Mouse (Mus musculus): ENCODE measurements around the gene 2700081O15Rik.

The 2700081O15Rik gene

GRCm38 (mm10) chr19:7420841-7421601 is 3.6 kb downstream of the 2700081O15Rik start:
- peak; percentile 21 for DNase-seq (ENCODE audit: extremely low spot score, low spot score)

GRCm38 (mm10) chr19:7421602-7422591 is 4.5 kb downstream of the 2700081O15Rik start:
- peak; percentile 82 for DNase-seq (ENCODE audit: extremely low spot score, low spot score)

- no peak for DNase-seq (ENCODE audit: extremely low spot score, low spot score)
Measured at GRCm38 (mm10) chr19:7422656-7423027, 5.2 kb downstream of the 2700081O15Rik start.

GRCm38 (mm10) chr19:7423028-7423655 is 5.7 kb downstream of the 2700081O15Rik start:
- DNase-seq (ENCODE audit: extremely low spot score, low spot score): peak; percentile 68

GRCm38 (mm10) chr19:7423656-7424030 is 6.2 kb downstream of the 2700081O15Rik start:
- peak; percentile 36 for DNase-seq (ENCODE audit: extremely low spot score, low spot score)

- DNase-seq (ENCODE audit: extremely low spot score, low spot score): peak; percentile 23
Measured at GRCm38 (mm10) chr19:7424131-7424530, 6.7 kb downstream of the 2700081O15Rik start.

- DNase-seq (ENCODE audit: extremely low spot score, low spot score): peak; percentile 20
Measured at GRCm38 (mm10) chr19:7424590-7425397, 7.4 kb downstream of the 2700081O15Rik start.

- peak; percentile 19 for DNase-seq (ENCODE audit: extremely low spot score, low spot score)
Measured at GRCm38 (mm10) chr19:7425398-7425775, 8.0 kb downstream of the 2700081O15Rik start.

GRCm38 (mm10) chr19:7434887-7435286 is 17.5 kb downstream of the 2700081O15Rik start:
- DNase-seq (ENCODE audit: extremely low spot score, low spot score): no peak

GRCm38 (mm10) chr19:7436061-7436970 is 18.9 kb downstream of the 2700081O15Rik start:
- DNase-seq (ENCODE audit: extremely low spot score, low spot score): no peak

GRCm38 (mm10) chr19:7438295-7438694 is 20.9 kb downstream of the 2700081O15Rik start:
- no peak for DNase-seq (ENCODE audit: extremely low spot score, low spot score)

- peak; percentile 45 for DNase-seq (ENCODE audit: extremely low spot score, low spot score)
Measured at GRCm38 (mm10) chr19:7441493-7441892, 24.1 kb downstream of the 2700081O15Rik start.

GRCm38 (mm10) chr19:7445105-7445504 is 27.7 kb downstream of the 2700081O15Rik start:
- no peak for DNase-seq (ENCODE audit: extremely low spot score, low spot score)

- no peak for DNase-seq (ENCODE audit: extremely low spot score, low spot score)
Measured at GRCm38 (mm10) chr19:7445596-7445995, 28.2 kb downstream of the 2700081O15Rik start.

- no peak for DNase-seq (ENCODE audit: extremely low spot score, low spot score)
Measured at GRCm38 (mm10) chr19:7456803-7457202, 39.4 kb downstream of the 2700081O15Rik start.

GRCm38 (mm10) chr19:7458901-7459300 is 41.5 kb downstream of the 2700081O15Rik start:
- DNase-seq (ENCODE audit: extremely low spot score, low spot score): no peak

- no peak for DNase-seq (ENCODE audit: extremely low spot score, low spot score)
Measured at GRCm38 (mm10) chr19:7459370-7459769, 41.9 kb downstream of the 2700081O15Rik start.

- no peak for DNase-seq (ENCODE audit: extremely low spot score, low spot score)
Measured at GRCm38 (mm10) chr19:7467915-7468314, 50.5 kb downstream of the 2700081O15Rik start.

- no peak for DNase-seq (ENCODE audit: extremely low spot score, low spot score)
Measured at GRCm38 (mm10) chr19:7470643-7471042, 53.2 kb downstream of the 2700081O15Rik start.

All from neural tube, embryonic 10.5 days (tissue).